Mouse (Mus musculus) limb, embryonic 13.5 days (tissue): ENCODE results near the gene Mboat1. TPM values are rescaled to one million over a fixed set of nuclear protein-coding genes. Genes with fewer than 3 reads are reported as not detected.

Experiments
- ATAC-seq: fragments of 200-750 bp; cut with Nextera tagmentation; 2 replicates; pipeline ENCODE4 v1.8.0; 2017; ENCODE audit warnings: low read depth, moderate number of reproducible peaks, moderate TSS enrichment; ENCODE audit not compliant: low FRiP score
- H3K27ac ChIP-seq: fragments of 300-500 bp; sonication (generic); 2 replicates; pipeline ENCODE4 v1.5.1; 2015; ENCODE audit warnings: inconsistent platforms, mild to moderate bottlenecking, moderate library complexity
- H3K27me3 ChIP-seq: fragments of 300-500 bp; sonication (generic); 2 replicates; pipeline ENCODE4 v1.6.1; 2015; ENCODE audit warnings: mild to moderate bottlenecking, inconsistent platforms
- H3K36me3 ChIP-seq: fragments of 300-500 bp; sonication (generic); 2 replicates; pipeline ENCODE4 v1.6.1; 2015; ENCODE audit warnings: inconsistent platforms, mild to moderate bottlenecking, moderate library complexity
- H3K4me1 ChIP-seq: fragments of 300-500 bp; sonication (generic); 2 replicates; pipeline ENCODE4 v1.6.1; 2015; ENCODE audit warnings: inconsistent platforms
- H3K4me2 ChIP-seq: fragments of 300-500 bp; sonication (generic); replicated peaks from 2 replicates; pipeline ENCODE4 v1.6.1; 2015; ENCODE audit warnings: inconsistent platforms, mild to moderate bottlenecking, moderate library complexity
- H3K4me3 ChIP-seq: fragments of 300-500 bp; sonication (generic); 2 replicates; pipeline ENCODE4 v1.5.1; 2015; ENCODE audit warnings: moderate library complexity, mild to moderate bottlenecking, inconsistent platforms
- H3K9ac ChIP-seq: fragments of 300-500 bp; sonication (generic); 2 replicates; pipeline ENCODE4 v1.6.1; 2015; ENCODE audit warnings: mild to moderate bottlenecking, inconsistent platforms
- H3K9me3 ChIP-seq: fragments of 300-500 bp; sonication (generic); 2 replicates; pipeline ENCODE4 v1.6.1; 2016; ENCODE audit warnings: inconsistent platforms
- WGBS: fragments of 180-500 bp; shearing (Covaris S2); methylation state at CpG from one replicate; pipeline ENCODE4 v1.1.7; 2015; 5-methylcytosine and 5-hydroxymethylcytosine counted together
- polyA plus RNA-seq: library from polyadenylated mRNA; unstranded; fragments of >200 nt; fragmentation: Nextera tagmentation; extraction: Ambion mirVana; gene quantifications from 2 replicates; pipeline ENCODE4 v1.2.1, GENCODE M21; 2015

The Mboat1 gene
- polyA plus RNA-seq, 1 experiment from 2014 or later = 8.5 TPM

- Histone ChIP-seq H3K4me2 (no peak overlapping the region), H3K4me1 (0 out of 2 replicates have a peak, but pooled peaks cover 17% of the 10 kb centered on the region), H3K27me3 (no peaks in the 10 kb centered on the region), H3K27ac (no peak overlapping the region), H3K36me3 (no peaks in the 10 kb centered on the region), H3K9ac (no peak overlapping the region), H3K4me3 (no peak overlapping the region), H3K9me3 (no peaks in the 10 kb centered on the region)
- no peak for ATAC-seq
- WGBS = 16% methylated on average over 3 of the region's 3 CpGs
Measured at GRCm38 (mm10) chr13:30192031-30192716, 55.9 kb downstream of the Mboat1 start.

- 70% methylated on average over 4 of the region's 4 CpGs for WGBS
- H3K27ac ChIP-seq = no peak overlapping the region
Measured at GRCm38 (mm10) chr13:30193363-30193762, 57.1 kb downstream of the Mboat1 start.

GRCm38 (mm10) chr13:30194834-30195233 is 58.5 kb downstream of the Mboat1 start:
- Histone ChIP-seq H3K4me2 (no peak overlapping the region), H3K27me3 (no peaks in the 10 kb centered on the region), H3K36me3 (no peaks in the 10 kb centered on the region), H3K27ac (no peak overlapping the region; the same call in 1 of the 2 replicates), H3K9ac (no peak overlapping the region), H3K4me1 (peaks cover 24% of the 10 kb centered on the region; the same call in 1 of the 2 replicates), H3K4me3 (no peak overlapping the region), H3K9me3 (no peaks in the 10 kb centered on the region)
- ATAC-seq = 0 out of 2 replicates have a peak, but pooled peaks have one; percentile 28
- 45% methylated on average over 3 of the region's 3 CpGs for WGBS

More at GRCm38 (mm10) chr13:30193363-30193762, 57.1 kb downstream of the Mboat1 start:
- no peaks in the 10 kb centered on the region for H3K27me3 ChIP-seq
- no peak overlapping the region for H3K4me3 ChIP-seq
- no peaks in the 10 kb centered on the region for H3K36me3 ChIP-seq
- H3K4me1 ChIP-seq = peaks cover 21% of the 10 kb centered on the region; the same call in 1 of the 2 replicates
- ATAC-seq = no peak
- H3K4me2 ChIP-seq = no peak overlapping the region
- H3K9ac ChIP-seq = no peak overlapping the region
- no peaks in the 10 kb centered on the region for H3K9me3 ChIP-seq

GRCm38 (mm10) chr13:30196661-30197060 is 60.4 kb downstream of the Mboat1 start:
- Histone ChIP-seq H3K27me3 (no peaks in the 10 kb centered on the region), H3K27ac (no peak overlapping the region), H3K9me3 (no peaks in the 10 kb centered on the region), H3K4me3 (no peak overlapping the region), H3K36me3 (no peaks in the 10 kb centered on the region), H3K4me1 (peaks cover 24% of the 10 kb centered on the region; the same call in 1 of the 2 replicates), H3K4me2 (no peak overlapping the region), H3K9ac (no peak overlapping the region)
- no peak for ATAC-seq
- 66% methylated on average over 8 of the region's 8 CpGs for WGBS

GRCm38 (mm10) chr13:30198101-30198570 is 61.8 kb downstream of the Mboat1 start:
- H3K36me3 ChIP-seq = no peaks in the 10 kb centered on the region
- no peaks in the 10 kb centered on the region for H3K9me3 ChIP-seq
- ATAC-seq = no peak
- H3K4me3 ChIP-seq = no peak overlapping the region
- peaks cover 19% of the 10 kb centered on the region; the same call in 1 of the 2 replicates for H3K4me1 ChIP-seq
- H3K27ac ChIP-seq = no peak overlapping the region
- WGBS = 80% methylated on average over 9 of the region's 9 CpGs
- H3K27me3 ChIP-seq = no peaks in the 10 kb centered on the region
- no peak overlapping the region for H3K9ac ChIP-seq
- H3K4me2 ChIP-seq = no peak overlapping the region

- H3K4me2 ChIP-seq = no peak overlapping the region
- WGBS = 85% methylated on average over 4 of the region's 4 CpGs
- no peaks in the 10 kb centered on the region for H3K27me3 ChIP-seq
- H3K9me3 ChIP-seq = no peaks in the 10 kb centered on the region
- H3K4me1 ChIP-seq = peaks cover 13% of the 10 kb centered on the region; the same call in 1 of the 2 replicates
- no peak overlapping the region for H3K27ac ChIP-seq
- no peaks in the 10 kb centered on the region for H3K36me3 ChIP-seq
- no peak for ATAC-seq
- no peak overlapping the region for H3K4me3 ChIP-seq
- H3K9ac ChIP-seq = no peak overlapping the region
Measured at GRCm38 (mm10) chr13:30199821-30200220, 63.5 kb downstream of the Mboat1 start.

GRCm38 (mm10) chr13:30200737-30201136 is 64.4 kb downstream of the Mboat1 start:
- no peak overlapping the region for H3K27ac ChIP-seq
- H3K9me3 ChIP-seq = no peaks in the 10 kb centered on the region
- no peak for ATAC-seq
- H3K27me3 ChIP-seq = no peaks in the 10 kb centered on the region
- H3K9ac ChIP-seq = no peak overlapping the region
- H3K4me2 ChIP-seq = no peak overlapping the region
- 89% methylated on average over 2 of the region's 2 CpGs for WGBS
- H3K4me1 ChIP-seq = peaks cover 8% of the 10 kb centered on the region; the same call in 1 of the 2 replicates
- H3K4me3 ChIP-seq = no peak overlapping the region
- H3K36me3 ChIP-seq = no peaks in the 10 kb centered on the region

DNA sequence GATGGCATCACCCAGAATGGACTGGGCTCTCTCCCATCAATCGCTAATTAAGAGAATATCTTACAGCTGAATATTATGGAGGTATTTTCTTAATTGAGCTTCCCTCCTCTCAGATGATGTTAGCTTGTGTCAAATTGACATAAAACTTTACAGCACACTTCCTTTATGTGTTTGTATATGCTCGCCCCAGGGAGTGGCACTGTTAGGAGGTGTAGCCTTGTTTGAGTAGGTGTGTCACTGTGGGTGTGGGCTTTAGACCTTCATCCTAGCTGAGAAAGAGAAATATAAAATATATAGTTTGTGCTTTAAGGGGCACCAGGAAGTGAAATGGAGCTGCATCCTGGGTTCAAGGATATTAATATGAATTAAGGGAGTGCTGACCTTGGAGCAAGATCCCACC is 66.7 kb downstream of the Mboat1 start:
- H3K36me3 ChIP-seq = no peaks in the 10 kb centered on the region
- H3K4me3 ChIP-seq = no peak overlapping the region
- no peak overlapping the region for H3K4me2 ChIP-seq
- H3K9me3 ChIP-seq = no peaks in the 10 kb centered on the region
- no peak for ATAC-seq
- WGBS = 84% methylated on average over 2 of the region's 2 CpGs
- no peak overlapping the region for H3K27ac ChIP-seq
- H3K27me3 ChIP-seq = no peaks in the 10 kb centered on the region
- H3K9ac ChIP-seq = no peak overlapping the region
- peaks cover 7% of the 10 kb centered on the region; the same call in 1 of the 2 replicates for H3K4me1 ChIP-seq

- Histone ChIP-seq H3K9me3 (no peaks in the 10 kb centered on the region; the same call in 1 of the 2 replicates), H3K27me3 (no peaks in the 10 kb centered on the region), H3K36me3 (no peaks in the 10 kb centered on the region), H3K9ac (no peak overlapping the region), H3K27ac (no peak overlapping the region), H3K4me2 (no peak overlapping the region), H3K4me1 (peaks cover 7% of the 10 kb centered on the region; the same call in 1 of the 2 replicates), H3K4me3 (no peak overlapping the region)
- ATAC-seq = no peak
- whole genome bisulfite sequencing = 74% methylated on average over 1 of the region's 1 CpGs
Measured at GRCm38 (mm10) chr13:30208176-30208575, 71.9 kb downstream of the Mboat1 start.

DNA sequence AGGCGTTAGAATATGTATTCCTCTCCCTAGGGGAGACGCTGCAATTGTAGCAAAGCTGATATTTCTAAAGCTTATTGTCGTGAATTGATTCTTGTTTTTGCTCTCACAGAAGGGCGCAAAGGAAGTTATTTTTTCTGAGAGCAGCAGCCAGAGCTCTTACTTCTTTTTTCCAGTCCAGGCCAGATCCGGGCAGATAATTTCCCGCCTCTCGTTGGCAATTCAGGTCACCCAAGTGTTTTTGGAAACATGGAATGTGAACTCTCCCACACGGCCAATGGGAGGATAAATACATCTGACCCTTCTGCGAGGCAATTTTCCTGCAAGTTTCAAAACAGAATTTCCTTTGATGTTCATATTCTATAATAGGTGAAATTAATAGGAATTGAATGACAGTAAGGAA is 77.0 kb downstream of the Mboat1 start:
- no peak overlapping the region for H3K4me2 ChIP-seq
- H3K9ac ChIP-seq = no peak overlapping the region
- H3K27me3 ChIP-seq = no peaks in the 10 kb centered on the region
- no peak for ATAC-seq
- no peaks in the 10 kb centered on the region; the same call in 1 of the 2 replicates for H3K9me3 ChIP-seq
- no peak overlapping the region for H3K4me3 ChIP-seq
- H3K4me1 ChIP-seq = peaks cover 7% of the 10 kb centered on the region; the same call in 1 of the 2 replicates
- H3K27ac ChIP-seq = no peak overlapping the region
- WGBS = 78% methylated on average over 9 of the region's 9 CpGs
- no peaks in the 10 kb centered on the region for H3K36me3 ChIP-seq

GRCm38 (mm10) chr13:30217588-30218371 is 81.5 kb downstream of the Mboat1 start:
- Histone ChIP-seq H3K4me2 (no peak overlapping the region), H3K9me3 (no peaks in the 10 kb centered on the region), H3K4me3 (no peak overlapping the region), H3K27me3 (no peaks in the 10 kb centered on the region), H3K36me3 (no peaks in the 10 kb centered on the region), H3K27ac (no peak overlapping the region), H3K4me1 (peaks cover 17% of the 10 kb centered on the region), H3K9ac (no peak overlapping the region)
- ATAC-seq = no peak
- 74% methylated on average over 12 of the region's 12 CpGs for WGBS

DNA sequence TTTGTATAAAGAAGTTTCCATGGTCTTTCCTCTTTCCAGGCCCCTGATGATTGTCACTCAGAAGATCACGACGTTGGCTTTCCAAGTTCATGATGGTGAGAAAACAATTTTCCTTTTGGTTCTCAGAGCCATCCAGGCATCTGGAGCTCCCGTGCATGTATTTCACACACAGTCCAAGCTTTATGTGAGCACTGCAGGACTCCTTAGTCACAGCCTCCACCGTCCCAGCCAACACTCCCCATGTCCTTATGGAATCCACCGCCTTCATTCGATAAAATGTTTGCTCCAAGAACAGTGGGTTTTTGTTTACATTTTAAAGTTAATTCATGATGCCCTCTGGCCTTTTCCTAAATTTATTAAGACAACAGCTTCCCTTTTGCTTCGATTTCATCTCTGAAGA is 83.3 kb downstream of the Mboat1 start:
- Histone ChIP-seq H3K4me3 (no peak overlapping the region), H3K27me3 (no peaks in the 10 kb centered on the region), H3K4me2 (no peak overlapping the region), H3K9ac (no peak overlapping the region), H3K9me3 (0 out of 2 replicates have a peak, but pooled peaks cover 4% of the 10 kb centered on the region), H3K36me3 (0 out of 2 replicates have a peak, but pooled peaks cover 5% of the 10 kb centered on the region), H3K4me1 (peaks cover 17% of the 10 kb centered on the region), H3K27ac (no peak overlapping the region)
- WGBS = 51% methylated on average over 7 of the region's 7 CpGs
- no peak for ATAC-seq
